Mouse (Mus musculus): Measurements from ENCODE around the gene Cxcl13. TPM values are rescaled to one million over a fixed set of nuclear protein-coding genes. Genes with fewer than 3 reads are reported as not detected.
A peak's percentile ranks its signal among the peaks of the same experiment; 100 is the strongest.
"Not testable (repeated sequence)": the region's sequence is repeated elsewhere in the genome, so short reads cannot be mapped to it uniquely, and the experiment has no call there.

The Cxcl13 gene
- total RNA-seq (2022), result 1 to 10 TPM; 1.4 to 2.1 (median 1.5) TPM

DNA sequence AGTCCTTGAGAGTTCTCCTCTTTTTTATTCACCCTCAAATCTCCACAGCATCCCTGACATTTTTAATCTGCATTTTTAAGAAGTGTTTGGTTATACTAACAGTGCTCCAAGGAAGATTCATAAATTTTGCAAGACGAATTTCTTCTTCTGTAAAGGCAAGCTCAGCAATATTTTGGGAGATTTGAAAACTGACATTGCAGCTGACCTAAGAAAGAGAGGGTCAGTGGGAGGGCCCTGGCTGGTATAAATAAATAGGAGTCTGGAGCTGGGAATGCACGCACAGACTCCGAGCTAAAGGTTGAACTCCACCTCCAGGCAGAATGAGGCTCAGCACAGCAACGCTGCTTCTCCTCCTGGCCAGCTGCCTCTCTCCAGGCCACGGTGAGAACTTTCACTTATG is at the start of gene Cxcl13:
Gene Cxcl13 (plus strand): TSS at position 301 of the 400 bp plus-strand sequence.
- no peak for DNase-seq (ENCODE audit: low spot score)

- DNase-seq (ENCODE audit: low spot score), result no peak
These were observed 45.7 kb upstream of the Cxcl13 start for GRCm38 (mm10) chr5:95911006-95911405.

GRCm38 (mm10) chr5:95918491-95918890 is 38.3 kb upstream of the Cxcl13 start:
- DNase-seq (ENCODE audit: low spot score), result no peak

DNA sequence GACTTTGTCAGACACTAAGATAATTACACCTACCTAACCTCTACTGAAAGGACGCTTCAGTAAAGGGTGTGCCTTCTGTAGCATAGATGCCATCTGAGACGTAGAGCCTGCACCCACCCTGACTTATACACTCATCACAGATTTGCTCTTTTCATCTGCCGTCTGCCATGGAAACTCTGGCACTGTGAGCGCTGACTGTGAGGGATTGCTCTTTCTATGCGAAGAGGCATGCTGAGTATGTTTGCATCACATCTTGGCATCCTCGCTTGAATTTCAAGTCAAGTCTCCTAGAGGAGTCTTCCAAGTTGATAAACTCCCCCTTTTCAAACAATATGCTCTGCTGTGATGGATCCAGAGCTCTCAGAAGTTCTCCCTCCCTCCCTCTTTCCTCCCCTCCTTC is 32.7 kb upstream of the Cxcl13 start:
- DNase-seq (ENCODE audit: low spot score), result no peak

- no peak for DNase-seq (ENCODE audit: low spot score)
These were observed 31.4 kb upstream of the Cxcl13 start for GRCm38 (mm10) chr5:95925204-95925930.

- no peak for DNase-seq (ENCODE audit: low spot score)
These were observed 30.9 kb upstream of the Cxcl13 start for GRCm38 (mm10) chr5:95925931-95926263.

- no peak for DNase-seq (ENCODE audit: low spot score)
These were observed 21.7 kb upstream of the Cxcl13 start for GRCm38 (mm10) chr5:95935035-95935434.

DNA sequence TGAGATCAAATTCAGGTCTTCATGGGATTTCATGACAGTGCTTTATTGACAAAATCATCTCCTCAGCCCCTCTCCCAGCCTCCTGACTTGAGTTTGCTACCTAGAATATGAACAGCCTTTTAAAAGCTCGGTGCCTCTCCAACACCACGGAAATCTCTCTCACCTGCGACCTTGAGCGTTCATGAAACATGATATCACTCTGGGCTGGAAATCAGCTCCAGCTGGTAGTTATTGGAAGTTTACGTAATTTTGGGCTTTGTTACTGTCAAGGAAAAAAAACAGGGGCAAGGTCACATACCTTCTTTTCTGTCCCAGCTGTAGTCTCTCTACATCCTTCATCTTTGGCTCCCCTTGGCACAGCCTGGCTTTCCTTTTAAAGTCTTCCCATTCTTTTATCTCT is 20.7 kb upstream of the Cxcl13 start:
- no peak for DNase-seq (ENCODE audit: low spot score)

- no peak for DNase-seq (ENCODE audit: low spot score)
These were observed 19.6 kb upstream of the Cxcl13 start for GRCm38 (mm10) chr5:95937129-95937528.

DNA sequence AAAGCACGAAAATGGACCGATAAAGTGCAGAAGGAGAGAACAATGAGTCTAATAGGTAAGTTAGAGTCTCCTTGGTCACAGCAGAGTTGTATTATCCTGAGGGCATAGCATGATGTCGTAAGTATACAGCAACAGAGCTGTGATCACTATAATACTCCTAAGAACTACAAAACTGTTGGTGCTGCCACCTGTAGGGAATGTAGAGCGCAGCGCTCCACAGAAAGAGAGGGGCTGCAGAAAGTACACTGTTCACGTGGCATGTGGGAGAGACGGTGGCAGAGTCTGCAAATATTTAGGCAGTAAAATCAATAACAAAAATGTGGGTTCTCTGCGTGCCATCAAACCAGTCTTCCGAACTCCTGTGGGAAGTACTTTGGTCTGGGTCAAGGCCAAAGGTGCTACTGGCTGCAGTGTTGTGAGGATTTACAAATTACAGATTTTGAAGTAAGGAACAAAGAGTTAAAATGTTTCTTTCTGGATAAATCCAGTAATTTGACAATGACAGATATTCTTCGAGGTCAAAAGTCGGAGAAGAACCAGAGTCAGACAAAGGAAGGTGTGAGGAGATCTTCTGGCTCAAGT is 18.6 kb upstream of the Cxcl13 start:
- DNase-seq (ENCODE audit: low spot score), result no peak

GRCm38 (mm10) chr5:95940682-95941221 is 16.0 kb upstream of the Cxcl13 start:
- DNase-seq (ENCODE audit: low spot score), result no peak

DNA sequence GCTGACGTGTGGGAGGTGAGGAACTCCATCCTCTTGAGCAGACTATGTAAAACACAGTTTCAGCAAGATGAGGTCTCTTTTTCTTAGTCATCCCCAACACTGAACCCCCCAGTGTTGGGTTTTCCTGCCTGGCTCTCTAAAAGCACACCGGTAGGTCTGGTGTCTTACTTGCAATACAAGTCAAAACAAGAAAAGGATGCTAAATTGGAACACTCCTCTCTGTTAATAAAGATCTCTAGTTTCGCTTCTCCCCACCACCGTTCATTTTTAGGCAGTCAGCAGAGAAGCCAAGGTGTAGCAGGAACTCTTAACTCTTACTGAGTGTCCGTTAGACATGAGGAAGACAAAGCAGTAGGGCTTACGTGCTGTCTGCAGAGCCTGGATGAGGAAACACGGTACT is 15.2 kb upstream of the Cxcl13 start:
- DNase-seq (ENCODE audit: low spot score), result no peak

- no peak for DNase-seq (ENCODE audit: low spot score)
These were observed 11.6 kb upstream of the Cxcl13 start for GRCm38 (mm10) chr5:95945120-95945519.

DNA sequence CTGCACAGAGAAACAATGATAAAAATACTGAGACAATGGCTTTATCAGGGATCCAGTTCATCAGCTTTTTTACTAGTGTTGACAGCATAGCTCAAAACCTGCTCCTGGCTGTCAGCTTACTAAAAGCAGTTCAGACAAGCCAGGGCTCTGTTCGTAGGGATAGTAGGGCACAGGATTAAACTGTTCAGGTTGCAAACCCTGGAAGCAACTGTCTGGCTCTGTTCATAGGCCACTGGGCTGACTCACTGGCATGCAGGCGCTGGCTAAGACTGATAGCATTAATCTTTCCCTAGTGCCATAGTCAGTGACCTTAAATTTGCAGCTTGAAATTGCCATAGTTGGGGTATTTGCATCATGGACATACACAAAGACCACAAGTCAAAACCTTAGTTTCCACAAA is 10.4 kb upstream of the Cxcl13 start:
- DNase-seq (ENCODE audit: low spot score), result no peak

GRCm38 (mm10) chr5:95948641-95949040 is 8.1 kb upstream of the Cxcl13 start:
- no peak for DNase-seq (ENCODE audit: low spot score)

DNA sequence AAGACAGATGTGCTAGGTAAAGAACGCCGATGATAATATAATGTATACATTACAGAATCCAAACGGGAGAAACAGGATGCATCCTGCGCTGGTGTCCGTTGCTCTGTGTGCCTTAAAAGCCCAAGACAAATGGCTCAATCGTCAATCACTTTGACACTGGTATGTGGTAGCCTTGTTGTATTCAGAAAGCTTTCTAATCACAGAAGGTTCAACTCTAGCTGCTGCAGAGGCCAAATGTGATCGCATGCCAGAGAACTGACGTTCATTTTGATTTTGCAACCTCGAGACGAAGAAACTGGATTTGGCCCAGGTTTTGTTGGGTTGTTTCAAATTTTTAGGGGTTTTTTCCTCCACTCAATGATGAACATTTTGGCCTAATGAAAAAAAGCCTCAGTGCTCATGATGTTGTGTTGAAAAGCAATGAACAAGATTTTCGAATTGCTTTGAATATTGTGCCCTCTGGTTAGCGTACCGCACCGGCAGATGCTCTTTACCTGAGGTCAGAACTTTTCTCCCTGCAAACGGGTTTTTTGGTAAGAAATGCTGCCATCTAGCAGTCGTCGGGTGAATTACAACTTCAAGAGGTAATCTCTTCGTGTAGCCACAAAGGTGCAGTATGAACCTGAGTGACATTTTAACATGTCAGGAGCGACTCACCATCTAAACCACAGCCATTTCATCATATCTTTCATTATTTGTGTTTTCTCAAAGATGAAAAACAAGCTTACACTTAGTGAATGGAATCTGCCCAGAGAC is 6.6 kb upstream of the Cxcl13 start:
- DNase-seq (ENCODE audit: low spot score), result peak; percentile 47

GRCm38 (mm10) chr5:95964940-95965339 is 8.2 kb downstream of the Cxcl13 start:
- DNase-seq (ENCODE audit: low spot score), result no peak

DNA sequence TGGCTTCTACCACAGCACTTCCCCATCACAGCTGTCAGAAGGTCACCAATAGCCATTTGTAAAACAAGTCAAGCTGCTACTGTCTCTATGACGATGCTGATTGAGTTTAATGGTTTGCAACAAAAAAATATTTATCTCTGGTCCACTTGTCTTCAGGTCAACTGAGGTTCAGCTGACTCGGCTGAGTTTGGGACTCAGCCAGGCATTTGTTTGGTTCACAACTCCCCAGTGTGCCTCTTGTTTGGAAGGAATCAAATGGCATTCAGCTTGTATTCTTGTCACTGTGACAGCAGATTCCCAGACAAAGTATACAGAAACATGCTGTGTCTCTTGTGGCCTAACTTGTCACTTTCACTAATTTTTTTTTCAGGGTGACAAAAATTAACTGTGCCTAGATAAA is 9.9 kb downstream of the Cxcl13 start:
- no peak for DNase-seq (ENCODE audit: low spot score)

GRCm38 (mm10) chr5:95970845-95971244 is 14.1 kb downstream of the Cxcl13 start:
- DNase-seq (ENCODE audit: low spot score), result peak; percentile 38

DNA sequence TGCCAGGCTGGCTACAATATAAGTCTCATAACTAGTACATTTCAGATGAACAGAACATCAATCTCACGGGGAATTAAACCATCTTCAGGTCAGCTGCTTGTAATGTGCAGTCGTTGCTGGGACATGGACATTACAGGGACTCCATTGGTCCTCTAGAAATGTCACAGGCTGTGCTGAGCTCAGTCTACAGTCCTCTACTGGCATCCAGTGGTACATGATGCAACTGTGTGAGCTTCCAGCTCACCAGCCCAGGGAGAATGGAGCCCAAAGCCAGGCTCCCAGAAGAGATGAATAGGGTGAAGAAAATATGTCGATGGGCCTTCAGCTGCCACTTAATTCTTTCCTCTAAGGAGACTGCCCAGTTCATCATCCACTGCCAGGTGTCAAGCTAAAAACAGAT is 15.5 kb downstream of the Cxcl13 start:
- no peak for DNase-seq (ENCODE audit: low spot score)

- DNase-seq (ENCODE audit: low spot score), result not testable (repeated sequence)
These were observed 17.1 kb downstream of the Cxcl13 start for GRCm38 (mm10) chr5:95973806-95974205.

- no peak for DNase-seq (ENCODE audit: low spot score)
These were observed 19.5 kb downstream of the Cxcl13 start for GRCm38 (mm10) chr5:95976299-95976698.

Data from heart, adult 8-10 months (tissue).